Mouse (Mus musculus) hindlimb bud, embryonic 11.5 days (tissue): ENCODE measurements around the gene Foxo4.

Experiments used
- DNase-seq: peaks from one replicate; pipeline ENCODE4 v3.0.0-alpha.2; 2012; ENCODE audit warnings: low read depth, low spot score; ENCODE audit errors: extremely low spot score

Foxo4 gene

DNA sequence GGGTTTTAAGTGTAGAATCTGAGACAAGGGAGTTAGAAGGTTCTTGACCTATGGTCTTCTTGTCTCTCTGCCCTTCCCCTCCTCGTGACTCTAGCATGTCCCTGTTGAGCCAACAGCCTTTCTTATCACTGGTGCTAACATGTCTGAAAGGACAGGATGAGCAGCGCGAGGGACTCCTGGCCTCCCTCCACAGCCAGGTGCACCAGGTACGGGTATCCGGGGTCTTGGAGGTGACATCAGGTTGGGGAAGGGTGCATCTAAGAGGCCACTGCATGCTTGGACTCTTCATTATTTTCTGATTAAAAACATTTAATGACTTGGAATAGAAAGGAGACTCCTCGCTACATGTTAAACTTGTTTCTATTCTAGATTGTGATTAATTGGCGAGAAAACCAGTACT is 34.7 kb downstream of the Foxo4 start:
- DNase-seq: no peak

DNA sequence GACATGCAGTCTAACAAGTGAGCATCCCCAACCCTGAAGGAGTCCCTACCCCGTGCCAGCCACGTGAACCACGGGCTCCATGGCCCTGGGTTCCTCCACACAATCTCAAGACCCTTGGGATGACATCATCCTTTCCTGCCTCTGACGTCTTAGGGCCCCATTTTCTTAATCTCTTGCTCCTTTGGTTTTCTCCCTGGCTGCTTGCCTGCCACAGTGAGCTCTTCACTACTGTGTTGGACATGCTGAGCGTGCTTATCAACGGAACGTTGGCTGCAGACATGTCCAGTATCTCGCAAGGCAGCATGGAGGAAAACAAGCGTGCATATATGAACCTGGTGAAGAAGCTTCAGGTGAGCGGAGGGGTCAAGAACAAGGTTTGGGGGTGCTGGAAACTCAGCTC is 35.8 kb downstream of the Foxo4 start:
- DNase-seq: no peak

DNA sequence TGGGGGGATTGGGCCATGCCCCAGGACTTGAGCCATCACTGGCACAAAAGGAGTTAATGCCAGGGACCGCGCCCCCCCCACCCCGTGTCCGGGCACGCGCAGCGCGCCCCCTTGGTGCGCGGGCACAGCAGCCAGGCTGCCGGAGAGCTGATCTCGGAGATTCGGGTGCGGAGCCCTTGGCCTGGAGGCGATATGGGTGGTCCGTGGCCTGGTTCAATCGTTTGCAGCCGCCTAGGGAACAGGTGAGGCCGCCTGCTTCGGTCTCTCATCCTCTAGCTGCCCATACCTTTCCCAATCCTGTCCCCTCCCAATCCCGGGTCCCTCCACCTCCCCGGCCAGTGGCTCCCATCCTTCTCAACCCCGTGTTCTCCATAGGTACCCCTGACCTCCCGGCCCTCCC is 44.7 kb downstream of the Foxo4 start, which contains the start of gene Nlgn3:
Nlgn3 (plus strand) TSS at position 114 of the 400 bp plus-strand sequence.
- DNase-seq: no peak

GRCm38 (mm10) chrX:101299473-101300426 is 45.4 kb downstream of the Foxo4 start:
- no peak for DNase-seq

DNA sequence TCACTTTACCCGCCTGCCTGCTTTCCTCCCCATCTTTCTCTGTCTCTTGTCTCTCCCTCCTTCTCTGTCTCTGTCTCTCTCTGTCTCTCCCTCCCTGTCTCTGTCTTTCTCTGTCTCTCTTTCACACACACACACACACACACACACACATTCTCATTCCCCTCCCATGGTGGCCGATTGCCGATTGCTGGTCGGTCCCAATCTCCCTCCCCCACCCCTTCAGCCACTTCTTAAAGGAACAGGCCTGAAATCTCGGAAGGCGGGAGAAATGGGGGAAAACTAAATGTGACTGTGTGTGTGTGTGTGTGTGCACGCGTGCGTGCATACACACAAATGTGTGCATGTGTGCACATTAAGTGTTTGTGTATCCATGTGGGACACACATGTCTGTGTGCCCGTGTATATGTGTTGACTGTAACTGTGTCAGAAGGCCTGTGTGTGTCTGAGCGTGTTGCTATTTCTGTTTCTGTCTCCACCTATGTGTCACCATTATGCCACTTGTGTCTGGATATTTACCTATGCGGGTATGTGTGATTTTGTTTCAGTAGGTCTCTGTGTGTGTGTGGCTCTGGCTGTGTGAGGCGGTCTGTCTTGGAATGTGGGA is 46.2 kb downstream of the Foxo4 start:
- DNase-seq: no peak

- no peak for DNase-seq
Observed at GRCm38 (mm10) chrX:101301654-101302053, 47.3 kb downstream of the Foxo4 start.

- no peak for DNase-seq
Observed at GRCm38 (mm10) chrX:101304646-101305045, 50.3 kb downstream of the Foxo4 start.

- DNase-seq: no peak
Observed at GRCm38 (mm10) chrX:101309299-101309698, 55.0 kb downstream of the Foxo4 start.
